Mouse (Mus musculus) kidney, adult 2 months (tissue): ENCODE data around the gene Xkr7.

Source experiments
- CTCF ChIP-seq: fragments of 200-500 bp; conservative IDR thresholded peaks from 2 replicates; pipeline ENCODE4 v1.5.1; 2011; ENCODE audit warnings: low read depth, mild to moderate bottlenecking, control low read depth, low read length, moderate library complexity, mixed read lengths; ENCODE audit not compliant: insufficient read depth, insufficient read length
- POLR2A ChIP-seq: fragments of 200-500 bp; IDR thresholded peaks from one replicate; pipeline ENCODE4 v1.6.1; 2011; ENCODE audit warnings: low read depth, low read length, control low read depth

- TF ChIP-seq CTCF (no peak), POLR2A (no peak)
Measured at GRCm38 (mm10) chr2:153030422-153030821, 1.2 kb upstream of the Xkr7 start.
